Mouse (Mus musculus): ENCODE measurements around the gene Agr3.
A peak's percentile ranks its signal among the peaks of the same experiment; 100 is the strongest.

Agr3 gene

GRCm38 (mm10) chr12:35925402-35925801 lies at the start of gene Agr3:
Agr3 (plus strand) TSS chr12:35925620.
- DNase-seq (ENCODE audit: low read depth) = no peak

GRCm38 (mm10) chr12:35884892-35885558 lies 40.4 kb upstream of the Agr3 start:
- peak; percentile 17 for DNase-seq (ENCODE audit: low read depth)

GRCm38 (mm10) chr12:35889383-35889782 lies 36.0 kb upstream of the Agr3 start:
- DNase-seq (ENCODE audit: low read depth) = peak; percentile 57

DNA sequence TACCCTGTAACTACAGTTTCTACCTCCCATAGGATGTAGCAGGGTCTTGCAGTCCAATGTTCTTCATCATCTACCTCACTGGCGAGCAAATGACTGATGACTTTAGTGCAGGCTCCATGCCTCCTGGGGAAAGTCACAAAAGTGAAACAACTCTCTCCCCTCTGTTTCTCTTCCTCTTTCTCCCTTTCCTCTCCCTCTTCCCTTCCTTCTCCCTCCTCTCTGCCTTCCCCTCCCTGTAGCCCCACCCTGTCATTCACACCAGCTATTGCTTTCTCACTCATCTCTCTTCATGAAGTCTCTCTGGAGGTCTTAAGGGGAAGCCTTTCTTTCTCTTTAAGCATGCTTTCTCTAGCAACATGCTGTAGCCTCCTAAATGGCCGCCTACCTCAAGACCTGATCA lies 34.7 kb upstream of the Agr3 start:
- no peak for DNase-seq (ENCODE audit: low read depth)

GRCm38 (mm10) chr12:35894304-35894900 lies 31.0 kb upstream of the Agr3 start:
- no peak for DNase-seq (ENCODE audit: low read depth)

DNA sequence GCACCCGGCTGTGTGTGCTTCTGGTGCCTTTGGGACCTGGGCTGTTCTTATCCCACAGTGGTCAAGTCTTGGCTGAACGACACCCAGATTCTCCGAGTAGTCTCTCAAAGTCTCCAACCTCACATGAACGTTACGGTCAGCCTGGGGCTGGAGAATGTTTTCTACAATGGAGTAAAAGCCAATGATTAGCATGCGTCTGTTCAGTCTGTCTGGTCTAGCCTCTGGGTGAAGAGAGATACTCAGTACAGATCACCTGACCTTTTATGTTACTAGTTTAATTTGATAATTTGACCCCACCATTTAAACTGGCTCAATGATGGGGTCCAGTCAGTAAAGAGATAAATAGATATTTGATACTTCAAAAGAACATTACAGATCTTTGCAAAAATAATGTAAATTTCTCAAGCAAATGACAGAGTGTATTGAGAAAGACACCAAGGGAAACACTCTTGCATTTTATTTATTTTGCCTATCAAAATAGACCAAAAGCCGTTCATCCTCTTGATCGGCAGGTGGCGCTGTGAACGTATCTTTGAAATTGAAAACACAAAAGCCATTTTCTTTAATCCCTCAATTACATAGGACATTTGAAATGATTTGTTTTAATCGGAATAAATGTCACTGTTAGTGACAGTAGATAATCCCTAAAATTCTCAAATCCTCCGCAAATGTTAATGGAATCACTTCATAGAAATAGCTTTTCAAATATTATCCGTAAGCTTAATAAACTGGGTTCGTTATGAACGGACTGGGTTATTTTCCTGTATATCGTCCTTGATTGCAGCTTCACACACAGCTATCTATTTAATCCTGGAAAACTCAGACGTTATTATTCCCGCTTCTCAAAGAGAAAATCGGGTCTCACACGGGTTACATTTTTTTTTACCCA lies 29.3 kb upstream of the Agr3 start:
- peak; percentile 72 for DNase-seq (ENCODE audit: low read depth)

- no peak for DNase-seq (ENCODE audit: low read depth)
Observed at GRCm38 (mm10) chr12:35896764-35897282, 28.6 kb upstream of the Agr3 start.

- DNase-seq (ENCODE audit: low read depth) = no peak
Observed at GRCm38 (mm10) chr12:35910632-35911031, 14.8 kb upstream of the Agr3 start.

DNA sequence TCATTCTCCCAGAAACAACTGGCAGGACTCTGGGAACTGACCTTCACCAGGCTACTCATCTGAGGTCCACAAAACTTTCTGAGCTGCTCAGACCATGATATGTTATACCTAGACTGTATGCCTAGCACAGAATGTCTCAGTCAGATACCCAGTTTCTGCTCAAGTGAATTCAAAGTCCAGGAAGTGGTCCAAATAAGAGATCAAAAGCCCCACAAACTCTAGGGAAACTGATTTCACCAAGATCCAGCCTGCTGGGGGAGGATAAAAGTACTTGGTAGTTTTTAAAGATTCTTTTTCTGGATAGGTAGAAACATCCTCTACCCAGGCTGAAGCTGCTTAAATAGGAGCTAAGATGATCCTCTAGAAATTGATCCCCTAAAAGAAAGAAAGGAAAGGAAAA lies 9.6 kb upstream of the Agr3 start:
- DNase-seq (ENCODE audit: low read depth) = no peak

- DNase-seq (ENCODE audit: low read depth) = no peak
Observed at GRCm38 (mm10) chr12:35916467-35916866, 9.0 kb upstream of the Agr3 start.

GRCm38 (mm10) chr12:35918031-35918430 lies 7.4 kb upstream of the Agr3 start:
- no peak for DNase-seq (ENCODE audit: low read depth)

- DNase-seq (ENCODE audit: low read depth) = no peak
Observed at GRCm38 (mm10) chr12:35927804-35928203, 2.4 kb downstream of the Agr3 start.

GRCm38 (mm10) chr12:35932816-35933215 lies 7.4 kb downstream of the Agr3 start:
- no peak for DNase-seq (ENCODE audit: low read depth)

DNA sequence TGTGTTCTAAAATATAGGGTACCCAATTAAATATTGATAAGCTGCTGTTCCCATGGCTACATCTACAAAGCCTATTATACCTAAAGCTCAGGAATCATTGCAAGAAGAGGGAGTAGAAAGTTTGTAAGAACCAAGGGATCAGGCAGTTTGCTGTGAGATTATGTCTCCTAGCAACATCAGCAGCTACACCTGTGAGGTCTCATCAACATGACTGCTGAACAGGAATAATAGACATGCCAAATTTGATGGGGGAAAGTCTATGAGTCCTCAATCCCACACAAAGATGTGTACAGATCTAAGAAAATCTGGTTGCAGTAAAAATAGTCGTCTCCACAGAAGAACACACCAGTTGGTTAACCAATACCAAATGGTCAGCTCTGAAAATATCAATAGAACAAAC lies 26.3 kb downstream of the Agr3 start:
- no peak for DNase-seq (ENCODE audit: low read depth)

DNA sequence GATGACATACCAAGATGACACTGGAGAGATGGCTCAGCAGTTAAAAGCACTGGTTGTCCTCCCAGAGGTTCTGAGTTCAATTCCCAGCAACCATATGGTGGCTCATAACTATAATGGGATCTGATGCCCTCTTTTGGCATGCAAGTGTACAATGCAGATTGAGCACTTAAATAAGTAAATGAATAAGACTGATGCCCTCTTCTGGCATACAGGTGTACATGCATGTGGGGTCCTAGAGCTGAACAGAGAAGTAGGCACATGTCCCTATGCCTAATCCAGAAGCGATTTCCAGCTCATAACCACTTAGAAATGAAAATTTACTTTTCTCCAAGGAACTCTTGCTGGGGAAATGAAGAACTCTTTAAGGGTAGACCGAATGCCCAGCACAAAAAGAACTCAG lies 31.8 kb downstream of the Agr3 start:
- peak; percentile 63 for DNase-seq (ENCODE audit: low read depth)

- no peak for DNase-seq (ENCODE audit: low read depth)
Observed at GRCm38 (mm10) chr12:35966098-35966767, 40.8 kb downstream of the Agr3 start.

DNA sequence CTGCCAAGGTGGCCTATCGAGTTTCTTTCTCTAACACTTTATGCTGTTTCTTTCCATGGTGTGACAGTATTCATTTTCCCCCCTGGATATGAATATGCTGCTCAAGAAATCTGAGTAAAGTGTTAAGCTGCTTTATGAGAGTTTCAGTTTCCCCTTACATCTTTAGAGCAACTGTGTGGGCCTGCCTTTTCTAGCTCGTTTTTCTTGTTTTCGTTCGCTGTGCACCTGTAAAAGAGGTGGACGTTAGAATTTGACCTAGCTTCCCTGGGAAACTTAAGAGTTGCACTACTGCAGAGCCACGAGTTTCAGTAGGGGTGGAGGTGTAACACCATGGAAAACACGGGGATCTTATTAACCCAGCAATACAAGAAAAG lies 41.3 kb downstream of the Agr3 start:
- no peak for DNase-seq (ENCODE audit: low read depth)

- peak; percentile 44 for DNase-seq (ENCODE audit: low read depth)
Observed at GRCm38 (mm10) chr12:35975898-35976297, 50.5 kb downstream of the Agr3 start.

GRCm38 (mm10) chr12:35977633-35978246 lies 52.3 kb downstream of the Agr3 start:
- no peak for DNase-seq (ENCODE audit: low read depth)

- no peak for DNase-seq (ENCODE audit: low read depth)
Observed at GRCm38 (mm10) chr12:35979625-35980024, 54.2 kb downstream of the Agr3 start.

DNA sequence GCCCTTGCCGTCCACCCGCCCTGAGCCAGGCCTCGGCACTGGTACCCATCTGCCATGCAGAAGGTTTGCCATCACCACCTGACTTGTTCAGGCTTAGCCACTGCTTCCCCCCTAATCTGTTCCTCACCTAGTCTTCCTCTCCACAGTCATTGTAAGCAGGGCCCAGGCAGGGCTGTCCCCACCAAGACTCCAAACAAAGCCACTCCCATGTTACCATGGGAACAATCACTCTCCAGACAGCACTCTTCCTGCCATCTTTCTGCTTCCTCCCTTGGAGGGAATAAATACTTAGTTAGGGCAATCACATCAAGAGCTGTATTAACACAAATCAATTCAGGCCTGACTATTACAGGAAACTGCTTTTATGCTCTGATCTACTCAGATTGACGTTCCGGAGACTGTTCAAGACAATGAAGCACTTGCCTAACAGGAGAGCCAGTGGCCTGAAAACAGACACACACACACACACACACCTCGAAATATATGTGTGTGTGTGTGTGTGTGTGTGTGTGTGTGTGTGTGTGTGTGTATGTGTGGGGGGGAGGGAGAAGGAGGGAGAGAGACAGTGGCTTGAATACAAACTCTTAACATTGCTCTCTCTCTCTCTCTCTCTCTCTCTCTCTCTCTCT lies 56.4 kb downstream of the Agr3 start:
- DNase-seq (ENCODE audit: low read depth) = peak; percentile 49
